Mouse (Mus musculus): ENCODE measurements around the gene Gm49320.

DNA sequence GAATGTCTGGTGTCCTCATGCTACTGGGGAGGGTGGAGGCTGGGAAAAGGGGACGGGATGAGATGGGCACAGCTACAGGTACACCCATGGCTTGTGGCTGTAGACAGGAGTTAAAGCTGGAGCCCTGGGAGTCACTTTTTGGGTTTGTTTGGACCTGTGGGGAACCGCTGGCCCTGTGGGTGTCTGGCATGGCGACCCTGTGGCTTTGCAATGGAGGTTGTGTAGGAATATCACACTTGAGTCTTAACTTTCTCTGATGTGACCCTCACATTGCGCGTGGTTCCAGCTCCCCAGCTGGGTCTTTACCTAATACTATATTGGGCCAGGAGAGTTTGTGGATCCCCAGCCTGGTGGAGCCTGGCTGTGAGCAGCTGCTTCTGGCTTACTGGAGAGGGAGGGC is 6.4 kb downstream of the Gm49320 start:
- no peak for TF ChIP-seq POLR2A (IDR thresholded peaks at IDR 0.05; ENCODE audit: control insufficient read depth, low read depth, low read length)
- TF ChIP-seq CTCF (IDR thresholded peaks at IDR 0.05; ENCODE audit: control insufficient read depth, insufficient read depth, insufficient replicate concordance, low read depth, low read length), result no peak

Data from testis, adult 2 months (tissue).